Mouse (Mus musculus) layer of hippocampus, adult 9-10 months (tissue): Measurements from ENCODE around the gene Fam71f1.

Experiments used
- DNase-seq: peaks from one replicate; pipeline ENCODE4 v3.0.0; 2022; ENCODE audit warnings: low spot score

Fam71f1 gene

GRCm38 (mm10) chr6:29318879-29319278, at the start of gene Fam71f1:
Gene Fam71f1 (plus strand): TSS chr6:29319140.
- peak; percentile 2 for DNase-seq

- no peak for DNase-seq
These were observed 48.0 kb upstream of the Fam71f1 start for GRCm38 (mm10) chr6:29270961-29271360.

GRCm38 (mm10) chr6:29272312-29273072, 46.4 kb upstream of the Fam71f1 start, which contains the start of gene Hilpda:
Gene Hilpda (plus strand): TSS chr6:29272488.
- peak; percentile 75 for DNase-seq

- no peak for DNase-seq
These were observed 42.2 kb upstream of the Fam71f1 start for GRCm38 (mm10) chr6:29276746-29277145.

GRCm38 (mm10) chr6:29278513-29279267, 40.2 kb upstream of the Fam71f1 start:
- DNase-seq = peak; percentile 21

- DNase-seq = no peak
These were observed 39.6 kb upstream of the Fam71f1 start, which contains the start of gene Fam71f2 for GRCm38 (mm10) chr6:29279293-29279692. Gene Fam71f2 (plus strand): TSS chr6:29279593.

GRCm38 (mm10) chr6:29280671-29281070, 38.3 kb upstream of the Fam71f1 start:
- no peak for DNase-seq

GRCm38 (mm10) chr6:29286870-29287269, 32.1 kb upstream of the Fam71f1 start:
- DNase-seq = no peak

GRCm38 (mm10) chr6:29287481-29287880, 31.5 kb upstream of the Fam71f1 start:
- DNase-seq = no peak

GRCm38 (mm10) chr6:29287944-29288343, 31.0 kb upstream of the Fam71f1 start:
- no peak for DNase-seq

- DNase-seq = no peak
These were observed 30.3 kb upstream of the Fam71f1 start for GRCm38 (mm10) chr6:29288651-29289050.

GRCm38 (mm10) chr6:29299112-29299511, 19.8 kb upstream of the Fam71f1 start:
- no peak for DNase-seq

GRCm38 (mm10) chr6:29303251-29303650, 15.7 kb upstream of the Fam71f1 start:
- no peak for DNase-seq

GRCm38 (mm10) chr6:29303726-29304125, 15.2 kb upstream of the Fam71f1 start:
- no peak for DNase-seq

- DNase-seq = no peak
These were observed 13.5 kb upstream of the Fam71f1 start for GRCm38 (mm10) chr6:29305462-29305861.

GRCm38 (mm10) chr6:29308846-29309605, 9.9 kb upstream of the Fam71f1 start:
- DNase-seq = no peak

GRCm38 (mm10) chr6:29313690-29314202, 5.2 kb upstream of the Fam71f1 start:
- DNase-seq = no peak

- no peak for DNase-seq
These were observed 1.7 kb upstream of the Fam71f1 start for GRCm38 (mm10) chr6:29317286-29317685.

GRCm38 (mm10) chr6:29317941-29318340, 999 bp upstream of the Fam71f1 start:
- DNase-seq = no peak

GRCm38 (mm10) chr6:29321586-29321985, 2.6 kb downstream of the Fam71f1 start:
- DNase-seq = no peak

- no peak for DNase-seq
These were observed 3.2 kb downstream of the Fam71f1 start for GRCm38 (mm10) chr6:29322147-29322546.

GRCm38 (mm10) chr6:29322735-29323134, 3.8 kb downstream of the Fam71f1 start:
- no peak for DNase-seq
